Mouse (Mus musculus): ENCODE measurements around the gene Ralb.

Gene Ralb

DNA sequence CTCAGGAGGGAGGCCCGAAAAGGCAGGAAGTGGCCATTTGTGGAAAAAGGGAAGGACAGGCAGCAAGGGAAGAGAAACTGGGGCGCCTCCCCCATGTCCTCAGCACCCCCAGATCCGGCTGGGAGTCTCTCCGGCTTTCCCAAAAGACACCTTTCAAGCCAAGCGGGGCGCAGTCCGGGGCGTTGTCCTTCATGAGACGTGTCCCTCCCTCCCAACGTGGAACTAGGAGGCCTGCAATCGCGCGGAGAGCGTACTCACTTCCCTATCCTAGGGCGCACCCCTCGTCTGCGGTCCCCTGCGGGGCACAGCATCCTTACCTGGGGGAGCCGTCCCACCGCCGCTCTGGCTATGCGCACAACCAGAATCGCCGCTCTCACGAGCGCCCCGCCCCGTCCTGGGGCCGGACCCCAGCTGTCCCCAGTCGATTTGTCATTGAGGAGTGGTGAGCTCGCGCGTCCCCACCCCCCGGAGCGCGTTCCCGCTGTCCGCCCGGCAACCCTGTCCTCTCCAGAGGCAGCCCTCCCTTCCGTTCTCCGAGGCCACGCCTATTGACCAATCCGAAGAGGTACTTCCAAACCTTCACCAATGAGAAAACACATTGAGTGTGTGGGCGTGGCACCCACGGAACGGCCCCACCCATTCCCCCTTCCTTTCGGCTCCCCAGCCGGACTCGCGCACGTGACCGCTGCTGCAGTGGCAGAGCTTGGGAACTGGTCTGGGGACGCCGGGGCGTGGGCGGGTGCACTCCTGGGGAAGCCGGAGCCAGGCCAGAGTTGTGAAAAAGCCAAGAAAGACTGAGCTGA lies at the start of gene Ralb:
Ralb (minus strand) TSS at position 535 of the 803 bp plus-strand sequence.
- in situ Hi-C loops (cut with MboI; ENCODE audit: unreplicated experiment in 2 of 2), result no loop called here

GRCm38 (mm10) chr1:119551651-119552050 lies 47.1 kb upstream of the Ralb start:
- in situ Hi-C loops (cut with MboI; ENCODE audit: unreplicated experiment in 2 of 2), result loop anchor here in 1 of 2 experiments (5.0 kb wide), 1 partner anchor 126 kb away; no protein-coding TSS in a partner anchor

- in situ Hi-C loops (cut with MboI; ENCODE audit: unreplicated experiment in 2 of 2), result loop anchor here in 1 of 2 experiments (5.0 kb wide), 1 partner anchor 127 kb away; no protein-coding TSS in a partner anchor
Observed at GRCm38 (mm10) chr1:119550064-119550463, 45.5 kb upstream of the Ralb start.

DNA sequence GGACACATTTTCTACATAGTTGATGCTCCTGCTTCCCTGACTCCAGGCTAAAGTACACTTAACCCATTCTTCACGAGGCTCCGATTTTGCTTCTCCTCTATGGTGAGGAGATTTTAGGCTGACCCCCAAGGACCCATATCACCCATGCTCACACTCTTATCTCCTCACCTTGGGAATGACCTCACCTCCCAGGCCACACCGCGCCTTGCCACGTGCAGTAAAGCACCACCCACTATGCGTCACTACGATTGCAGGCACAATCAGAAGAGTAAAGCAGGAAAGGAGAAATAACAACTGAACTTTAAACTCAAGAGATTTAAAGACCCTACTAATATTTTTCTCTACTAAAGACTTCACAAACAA lies 44.7 kb upstream of the Ralb start:
- in situ Hi-C loops (cut with MboI; ENCODE audit: unreplicated experiment in 2 of 2), result loop anchor here (5.0 to 25.0 kb wide), 4 partner anchors 125 to 1888 kb away; partner anchors contain the start of gene Ccdc93 (in 1 of the 2)

DNA sequence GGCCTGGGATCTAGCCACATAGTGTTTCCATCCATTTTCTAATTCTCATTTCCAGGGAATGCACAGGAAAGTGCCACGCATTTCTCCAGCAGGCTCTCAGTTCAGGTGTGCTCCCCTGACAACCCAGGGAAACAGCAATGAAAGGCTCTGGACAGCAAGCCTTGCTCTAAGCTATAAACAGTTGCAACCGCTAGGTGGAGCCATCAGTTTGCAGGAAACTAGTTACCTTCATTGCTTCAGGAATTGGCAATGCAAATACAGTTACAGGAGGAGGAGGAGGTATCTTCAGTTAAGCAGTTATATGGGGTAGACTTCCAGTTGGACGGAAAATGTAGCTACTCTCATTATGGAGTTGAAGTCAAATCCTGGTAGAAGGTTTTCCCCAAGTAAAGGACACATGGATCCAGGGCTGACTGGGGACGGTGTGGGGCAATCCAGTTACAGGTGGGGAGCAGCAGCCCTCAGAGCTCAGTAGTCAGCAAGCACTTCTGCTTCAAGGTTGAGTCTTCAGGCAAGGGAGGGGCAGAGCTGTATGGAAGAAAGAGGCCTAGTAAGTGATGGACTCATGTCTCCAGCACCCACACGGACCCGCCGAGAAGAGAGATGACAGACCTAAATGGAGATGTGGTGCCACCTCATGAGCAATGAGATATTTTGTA lies 44.2 kb upstream of the Ralb start:
- in situ Hi-C loops (cut with MboI; ENCODE audit: unreplicated experiment in 2 of 2), result loop anchor here (5.0 to 25.0 kb wide), 4 partner anchors 126 to 1889 kb away; partner anchors contain the start of gene Ccdc93 (in 1 of the 2)

DNA sequence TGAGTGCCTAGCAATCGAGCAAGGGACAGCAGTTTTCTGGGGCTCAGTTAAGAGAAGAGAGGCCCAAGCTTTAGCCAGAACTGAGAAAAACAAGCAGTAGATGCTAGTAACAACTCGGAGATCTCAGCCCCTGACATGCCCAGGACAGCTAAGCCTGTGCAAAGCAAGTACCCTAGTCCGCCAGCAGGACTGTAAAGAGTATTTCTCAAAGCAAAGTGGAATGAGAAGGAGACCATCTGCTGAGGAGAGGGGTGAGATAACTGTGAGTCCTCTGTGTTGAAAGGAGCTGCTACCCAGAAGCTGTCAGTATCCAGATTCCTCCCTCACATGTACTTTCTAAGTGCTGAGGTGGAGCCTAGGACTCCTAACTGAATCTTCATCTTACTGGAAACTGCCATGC lies 41.9 kb upstream of the Ralb start:
- in situ Hi-C loops (cut with MboI; ENCODE audit: unreplicated experiment in 2 of 2), result loop anchor here (5.0 to 25.0 kb wide), 4 partner anchors 128 to 1891 kb away; partner anchors contain the start of gene Ccdc93 (in 1 of the 2)

- in situ Hi-C loops (cut with MboI; ENCODE audit: unreplicated experiment in 2 of 2), result loop anchor here (5.0 to 25.0 kb wide), 4 partner anchors 129 to 1892 kb away; partner anchors contain the start of gene Ccdc93 (in 1 of the 2)
Observed at GRCm38 (mm10) chr1:119545671-119546070, 41.1 kb upstream of the Ralb start.

- in situ Hi-C loops (cut with MboI; ENCODE audit: unreplicated experiment in 2 of 2), result loop anchor here (5.0 to 25.0 kb wide), 4 partner anchors 130 to 1892 kb away; partner anchors contain the start of gene Ccdc93 (in 1 of the 2)
Observed at GRCm38 (mm10) chr1:119545164-119545563, 40.6 kb upstream of the Ralb start.

- in situ Hi-C loops (cut with MboI; ENCODE audit: unreplicated experiment in 2 of 2), result loop anchor here (5.0 to 25.0 kb wide), 4 partner anchors 130 to 1893 kb away; partner anchors contain the start of gene Ccdc93 (in 1 of the 2)
Observed at GRCm38 (mm10) chr1:119544611-119545155, 40.1 kb upstream of the Ralb start.

DNA sequence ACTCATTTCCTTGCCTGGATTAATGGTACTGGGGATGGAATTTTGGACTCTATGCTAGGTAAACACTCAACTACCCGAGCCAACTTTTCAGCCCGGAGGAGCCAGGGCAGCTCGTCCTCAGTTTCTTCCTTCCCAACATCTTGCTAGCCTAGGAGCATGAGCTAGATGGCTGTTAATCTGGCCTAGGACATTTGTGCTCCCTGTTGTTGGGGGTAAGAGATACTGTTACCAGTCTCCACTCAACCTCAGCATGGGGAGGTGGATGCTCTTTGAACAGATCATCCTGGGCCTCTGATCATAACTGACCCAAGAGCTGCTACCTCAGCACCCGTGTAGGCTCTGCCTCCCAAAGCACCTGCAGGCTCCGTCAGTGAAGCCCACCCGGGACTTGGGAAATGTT lies 38.7 kb upstream of the Ralb start:
- in situ Hi-C loops (cut with MboI; ENCODE audit: unreplicated experiment in 2 of 2), result loop anchor here in 1 of 2 experiments (10.0 to 25.0 kb wide), 3 partner anchors 131 to 1894 kb away; partner anchors contain the start of gene Ccdc93

DNA sequence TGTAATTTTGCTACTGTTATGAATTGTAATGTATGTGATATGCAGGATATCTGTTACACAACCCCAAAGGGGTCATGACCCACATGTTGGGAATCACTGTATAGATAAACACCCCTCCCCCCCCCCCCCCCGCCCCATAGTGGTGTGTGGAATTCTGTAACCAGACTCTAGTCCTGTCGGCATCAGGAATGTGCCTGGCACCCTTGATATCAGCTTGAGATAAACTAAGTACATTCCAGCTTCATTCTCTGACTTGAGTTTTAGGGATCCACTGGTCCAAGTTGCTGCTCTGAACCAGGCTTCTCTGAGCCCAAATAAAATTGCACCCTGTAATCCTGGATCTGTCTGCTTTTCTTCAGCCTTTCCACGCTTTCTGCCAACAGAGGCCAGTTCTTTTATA lies 37.0 kb upstream of the Ralb start:
- in situ Hi-C loops (cut with MboI; ENCODE audit: unreplicated experiment in 2 of 2), result loop anchor here in 1 of 2 experiments (10.0 to 25.0 kb wide), 3 partner anchors 133 to 1896 kb away; partner anchors contain the start of gene Ccdc93

DNA sequence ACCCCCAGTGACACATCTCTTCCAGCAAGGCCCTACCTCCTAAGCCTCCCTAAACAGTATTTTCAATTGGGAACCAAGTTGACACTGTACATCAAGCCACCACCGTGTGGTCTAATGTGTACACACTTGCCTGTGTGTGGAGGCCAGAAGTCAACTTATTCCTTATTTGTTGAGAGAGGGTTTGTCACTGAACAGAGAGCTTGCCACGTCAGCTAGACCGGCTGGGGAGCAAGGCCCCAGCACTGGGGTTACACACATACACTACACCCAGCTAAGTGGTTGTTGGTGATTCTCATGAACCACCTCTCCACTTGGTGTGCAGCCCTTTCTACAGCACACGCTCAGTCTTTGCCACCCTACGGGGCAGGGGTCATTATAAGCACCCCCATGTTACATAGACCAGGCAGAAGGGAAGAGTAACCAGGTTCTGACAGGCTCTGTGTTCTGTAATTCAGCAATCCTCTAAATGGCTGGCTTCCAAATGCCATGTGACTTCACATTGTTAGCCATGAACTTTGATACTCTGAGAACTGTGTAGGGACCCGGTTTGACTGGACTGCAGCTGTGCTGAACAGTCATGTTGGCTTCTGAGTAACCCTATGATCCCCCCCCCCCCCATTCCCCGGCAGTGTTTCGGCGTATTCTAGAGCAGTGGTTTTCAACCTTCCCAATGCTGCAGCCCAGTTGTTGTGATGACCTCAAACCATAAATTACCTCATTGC lies 36.4 kb upstream of the Ralb start:
- in situ Hi-C loops (cut with MboI; ENCODE audit: unreplicated experiment in 2 of 2), result loop anchor here in 1 of 2 experiments (10.0 to 25.0 kb wide), 3 partner anchors 134 to 1896 kb away; partner anchors contain the start of gene Ccdc93

DNA sequence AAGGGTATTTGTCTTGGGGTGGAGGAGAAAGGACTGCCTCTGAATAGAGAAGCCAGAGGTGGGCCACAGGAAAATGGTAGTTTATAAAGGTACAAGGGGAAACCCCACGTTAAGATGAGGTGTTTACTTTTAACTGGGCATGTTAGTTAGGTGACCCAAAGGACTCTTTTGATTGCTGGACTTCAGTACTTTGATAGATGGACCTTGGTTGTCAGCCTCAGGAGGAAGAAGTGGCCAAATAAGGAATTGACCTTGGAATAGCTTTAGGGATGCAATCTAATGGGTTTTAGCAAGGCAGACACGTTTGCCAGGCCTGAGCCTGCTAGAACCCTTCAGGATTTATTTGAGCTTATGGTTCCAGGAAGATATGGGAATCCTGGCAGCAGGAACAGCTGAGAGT lies 34.7 kb upstream of the Ralb start:
- in situ Hi-C loops (cut with MboI; ENCODE audit: unreplicated experiment in 2 of 2), result loop anchor here (10.0 to 25.0 kb wide), 2 partner anchors 376 to 1898 kb away; partner anchors contain the start of genes Ccdc93 (in 1 of the 2) and Tmem177 (in 1 of the 2)

DNA sequence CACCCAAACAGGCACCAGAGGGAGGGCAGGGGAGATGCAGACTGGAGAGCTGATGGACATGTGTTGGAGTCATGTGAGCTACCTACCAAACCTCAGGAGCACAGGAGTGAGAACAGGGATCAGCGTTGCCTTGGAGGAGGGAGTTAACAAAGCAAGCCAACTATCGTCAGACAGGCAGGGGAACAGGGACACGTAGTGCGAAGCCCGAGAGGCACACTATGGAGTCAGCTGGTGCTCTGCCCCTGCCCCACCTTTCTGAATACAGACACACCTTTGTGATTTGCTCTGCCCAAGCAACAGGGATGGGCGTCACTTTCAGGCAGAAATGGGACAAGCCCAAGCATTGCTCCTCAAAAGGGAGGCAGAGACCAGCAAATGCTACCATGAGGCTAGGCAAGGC lies 33.1 kb upstream of the Ralb start:
- in situ Hi-C loops (cut with MboI; ENCODE audit: unreplicated experiment in 2 of 2), result loop anchor here (10.0 to 25.0 kb wide), 2 partner anchors 377 to 1900 kb away; partner anchors contain the start of genes Ccdc93 (in 1 of the 2) and Tmem177 (in 1 of the 2)

DNA sequence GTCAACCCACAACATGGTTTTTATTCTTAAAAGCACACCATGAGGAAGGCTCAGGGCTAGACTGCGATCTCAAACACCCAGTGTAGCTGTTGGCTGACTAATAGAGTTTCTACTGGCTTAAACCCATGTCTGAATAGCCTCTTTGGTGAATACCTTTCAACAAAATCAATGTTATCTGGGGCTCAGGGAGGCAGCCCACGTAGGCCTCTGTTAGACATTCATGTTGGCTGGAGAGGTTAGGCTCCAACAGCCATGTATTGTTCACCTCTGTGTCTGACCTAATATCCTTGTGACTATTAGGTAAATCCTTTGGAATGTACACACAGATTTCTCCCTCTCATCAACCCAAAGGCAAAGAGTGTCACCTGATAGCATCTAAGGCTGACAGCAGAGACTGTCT lies 31.5 kb upstream of the Ralb start:
- in situ Hi-C loops (cut with MboI; ENCODE audit: unreplicated experiment in 2 of 2), result loop anchor here (10.0 to 25.0 kb wide), 2 partner anchors 379 to 1901 kb away; partner anchors contain the start of genes Ccdc93 (in 1 of the 2) and Tmem177 (in 1 of the 2)

DNA sequence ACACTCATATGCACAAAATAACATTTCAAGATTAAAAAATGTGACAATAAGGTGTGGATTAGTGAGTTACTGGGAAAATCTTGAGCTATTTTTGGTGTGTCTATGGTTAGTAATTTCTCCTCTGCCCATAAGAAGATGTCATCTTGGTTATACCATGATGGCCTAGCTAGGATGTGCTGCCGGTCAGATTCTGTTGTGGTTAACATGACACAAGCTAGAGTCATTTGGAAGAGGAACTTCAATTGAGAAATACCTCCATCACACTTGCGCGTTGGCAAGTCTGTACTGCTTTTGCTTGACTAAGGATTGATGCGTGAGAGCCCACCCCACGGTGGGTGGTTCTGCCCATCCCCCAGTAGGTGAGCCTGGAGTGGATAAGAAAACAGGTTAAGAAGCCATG lies 29.7 kb upstream of the Ralb start:
- in situ Hi-C loops (cut with MboI; ENCODE audit: unreplicated experiment in 2 of 2), result loop anchor here (10.0 to 25.0 kb wide), 2 partner anchors 380 to 1903 kb away; partner anchors contain the start of genes Ccdc93 (in 1 of the 2) and Tmem177 (in 1 of the 2)

DNA sequence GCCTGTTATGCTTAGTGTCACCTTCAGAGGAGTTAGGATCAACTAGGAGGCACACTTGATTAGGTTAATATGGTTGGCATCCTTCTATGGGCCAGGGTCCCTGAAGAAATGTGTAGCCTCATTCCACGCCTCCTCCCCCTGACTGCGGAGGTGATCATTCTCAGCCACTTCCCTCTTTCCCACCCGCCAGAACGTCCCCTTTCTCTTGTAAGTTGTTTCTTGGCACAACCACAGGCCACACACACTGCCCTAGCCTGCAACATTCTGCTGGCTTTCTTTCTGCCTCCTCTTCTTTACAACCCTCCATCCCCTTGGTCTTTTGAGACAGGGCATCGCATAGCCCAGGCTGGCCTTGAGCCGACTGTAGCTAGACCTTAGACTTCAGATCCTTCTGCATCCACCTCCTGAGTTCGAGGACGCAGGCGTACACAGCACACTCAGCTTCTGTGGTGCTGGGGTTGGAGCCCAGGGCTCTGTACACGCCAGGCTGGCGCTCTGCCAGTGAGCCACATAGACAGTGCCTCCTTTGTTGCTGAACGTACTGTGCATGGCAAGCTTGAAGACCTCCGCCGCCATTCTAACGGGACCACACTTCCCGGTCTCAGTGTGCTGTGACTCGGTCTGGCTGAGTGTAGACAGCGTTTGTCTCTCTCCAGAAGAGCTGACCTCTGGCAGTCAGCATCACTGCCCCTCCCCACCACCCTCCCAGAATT lies 28.7 kb upstream of the Ralb start:
- in situ Hi-C loops (cut with MboI; ENCODE audit: unreplicated experiment in 2 of 2), result loop anchor here (10.0 to 25.0 kb wide), 2 partner anchors 382 to 1904 kb away; partner anchors contain the start of genes Ccdc93 (in 1 of the 2) and Tmem177 (in 1 of the 2)

- in situ Hi-C loops (cut with MboI; ENCODE audit: unreplicated experiment in 2 of 2), result loop anchor here (10.0 to 25.0 kb wide), 2 partner anchors 383 to 1905 kb away; partner anchors contain the start of genes Ccdc93 (in 1 of the 2) and Tmem177 (in 1 of the 2)
Observed at GRCm38 (mm10) chr1:119532165-119532564, 27.6 kb upstream of the Ralb start.

Data from v-Abl transformed pro-B cells (cell line).